Mouse (Mus musculus): ENCODE data around the gene Fbll1.

DNA sequence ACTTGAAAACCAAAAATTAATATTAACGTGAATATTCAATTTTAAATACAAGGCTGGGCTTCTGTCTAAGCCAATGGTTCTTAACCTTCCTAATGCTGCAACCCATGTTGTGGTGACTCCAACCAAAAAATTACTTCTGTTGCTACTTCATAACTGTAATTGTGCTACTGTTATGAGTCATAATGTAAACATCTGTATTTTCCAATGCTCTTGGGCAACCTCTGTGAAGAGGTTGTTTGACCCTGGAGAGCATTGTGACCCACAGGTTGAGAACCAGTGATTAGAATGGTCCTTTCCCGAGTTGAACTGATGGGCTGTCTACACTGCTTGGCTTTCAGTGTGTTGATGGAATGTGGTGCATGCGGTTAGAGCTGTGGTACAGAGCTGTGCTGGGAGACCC is 22.2 kb downstream of the Fbll1 start:
- TF ChIP-seq CHD2 (IDR thresholded peaks at IDR 0.05; ENCODE audit: low read depth, low read length) (no peak), ZNF384 (IDR thresholded peaks at IDR 0.05; ENCODE audit: low read depth, low read length) (no peak), ZC3H11A (IDR thresholded peaks at IDR 0.05; ENCODE audit: borderline replicate concordance, low read depth, low read length) (no peak), MAFK (IDR thresholded peaks at IDR 0.05; ENCODE audit: insufficient read depth, low read depth, low read length) (no peak)

All from ES-E14 (cell line).